Mouse (Mus musculus) forebrain, embryonic 16.5 days (tissue): ENCODE results near the gene Ntn1. TPM values are rescaled to one million over a fixed set of nuclear protein-coding genes. Genes with fewer than 3 reads are reported as not detected.
A peak's percentile ranks its signal among the peaks of the same experiment; 100 is the strongest.

Experiments
- ATAC-seq: fragments of 200-750 bp; cut with Nextera tagmentation; 2 replicates; pipeline ENCODE4 v1.8.0; 2017; ENCODE audit warnings: mild to moderate bottlenecking, moderate library complexity
- H3K27ac ChIP-seq: fragments of 300-500 bp; sonication (generic); 2 replicates; pipeline ENCODE4 v1.5.1; 2014; ENCODE audit warnings: low read length, control low read depth
- H3K27me3 ChIP-seq: fragments of 300-500 bp; sonication (generic); replicated peaks from 2 replicates; pipeline ENCODE4 v1.6.1; 2014; ENCODE audit warnings: low read length; ENCODE audit not compliant: control insufficient read depth, insufficient read depth
- H3K36me3 ChIP-seq: fragments of 300-500 bp; sonication (generic); 2 replicates; pipeline ENCODE4 v1.6.1; 2014; ENCODE audit not compliant: control insufficient read depth, insufficient read depth
- H3K4me1 ChIP-seq: fragments of 300-500 bp; sonication (generic); replicated peaks from 2 replicates; pipeline ENCODE4 v1.6.1; 2014; ENCODE audit warnings: low read length; ENCODE audit not compliant: control insufficient read depth, insufficient read depth
- H3K4me2 ChIP-seq: fragments of 300-500 bp; sonication (generic); 2 replicates; pipeline ENCODE4 v1.6.1; 2014; ENCODE audit warnings: mild to moderate bottlenecking, low read length, control low read depth
- H3K4me3 ChIP-seq: fragments of 300-500 bp; sonication (generic); replicated peaks from 2 replicates; pipeline ENCODE4 v1.5.1; 2014; ENCODE audit warnings: mild to moderate bottlenecking, low read length, control low read depth
- H3K9ac ChIP-seq: fragments of 300-500 bp; sonication (generic); replicated peaks from 2 replicates; pipeline ENCODE4 v1.6.1; 2014; ENCODE audit warnings: low read depth, low read length, control low read depth
- H3K9me3 ChIP-seq: fragments of 300-500 bp; sonication (generic); 2 replicates; pipeline ENCODE4 v1.6.1; 2016; ENCODE audit warnings: low read length; ENCODE audit not compliant: control insufficient read depth
- WGBS: fragments of 180-500 bp; shearing (Covaris S2); extraction: QIAGEN DNeasy Blood & Tissue Kit; methylation state at CpG from one replicate; pipeline ENCODE4 v1.1.7; 2014; 5-methylcytosine and 5-hydroxymethylcytosine counted together
- polyA plus RNA-seq: library from polyadenylated mRNA; unstranded; fragments of >200 nt; fragmentation: Nextera tagmentation; extraction: Ambion mirVana; gene quantifications from 2 replicates; pipeline ENCODE4 v1.2.1, GENCODE M21; 2015

Gene Ntn1
- polyA plus RNA-seq, 1 experiment from 2014 or later: 9.4 TPM

DNA sequence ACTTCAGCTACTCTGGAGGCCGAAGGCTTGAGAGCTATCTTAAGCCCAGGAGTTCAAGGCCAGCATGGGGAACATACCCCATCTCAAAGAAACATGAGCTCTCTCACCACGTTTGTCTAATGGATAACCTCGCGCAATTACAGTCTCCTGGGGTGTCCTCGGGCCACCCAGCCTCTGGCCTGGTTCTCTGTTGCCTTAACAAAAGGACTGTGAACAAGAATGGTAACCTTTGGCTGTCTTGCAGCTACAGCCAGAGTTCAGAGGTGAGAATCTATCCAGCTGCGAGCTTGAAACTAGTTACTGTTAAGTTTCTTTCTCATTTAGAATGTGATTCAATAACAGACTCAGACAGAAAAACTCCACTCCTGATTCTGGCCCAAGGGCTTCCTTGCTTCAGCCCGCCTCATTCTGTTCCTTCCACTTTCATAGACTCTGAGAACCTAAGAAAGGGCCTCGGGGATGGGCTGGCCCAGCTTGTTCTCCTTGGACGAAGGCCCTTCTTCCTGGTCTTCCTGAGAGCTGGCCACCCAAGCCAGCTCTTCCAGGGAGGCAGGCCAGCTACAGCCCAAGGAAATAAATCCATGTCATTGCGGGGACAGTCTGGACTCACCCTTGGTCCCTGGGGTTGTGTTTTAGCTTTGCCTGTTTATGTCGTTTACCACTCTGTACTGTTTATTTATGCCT, 12.5 kb downstream of the Ntn1 start:
- Histone ChIP-seq H3K9ac (no peak overlapping the region), H3K27me3 (peaks cover 52% of the 10 kb centered on the region), H3K4me3 (no peak overlapping the region), H3K36me3 (no peaks in the 10 kb centered on the region), H3K27ac (no peak overlapping the region), H3K9me3 (no peaks in the 10 kb centered on the region), H3K4me2 (no peak overlapping the region), H3K4me1 (peaks cover 36% of the 10 kb centered on the region)
- WGBS: 53% methylated on average over 11 of the region's 11 CpGs
- no peak for ATAC-seq

DNA sequence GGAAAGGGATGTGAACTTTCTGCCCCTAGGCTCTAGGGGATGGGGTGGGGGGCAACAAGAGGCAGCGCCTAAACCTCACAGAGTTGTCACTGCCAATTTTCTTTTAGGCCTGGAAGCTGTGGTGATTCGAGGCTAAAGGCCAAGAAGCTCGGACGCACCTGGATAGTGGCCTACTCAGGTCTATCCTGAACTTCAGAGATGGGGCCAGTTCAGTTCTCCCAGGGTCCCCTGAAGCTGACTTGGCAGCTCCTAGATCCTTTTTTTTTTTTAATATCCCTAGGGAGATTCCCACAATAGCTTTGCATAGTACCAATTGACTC, 13.2 kb downstream of the Ntn1 start:
- H3K9ac ChIP-seq: peak overlapping the region; percentile 64
- no peaks in the 10 kb centered on the region for H3K36me3 ChIP-seq
- WGBS: 30% methylated on average over 4 of the region's 4 CpGs
- H3K4me2 ChIP-seq: peak overlapping the region; percentile 95
- H3K27ac ChIP-seq: no peak overlapping the region; the same call in 1 of the 2 replicates
- no peak for ATAC-seq
- H3K27me3 ChIP-seq: peaks cover 50% of the 10 kb centered on the region
- H3K4me3 ChIP-seq: peak overlapping the region; percentile 65
- peaks cover 36% of the 10 kb centered on the region for H3K4me1 ChIP-seq
- no peaks in the 10 kb centered on the region for H3K9me3 ChIP-seq

DNA sequence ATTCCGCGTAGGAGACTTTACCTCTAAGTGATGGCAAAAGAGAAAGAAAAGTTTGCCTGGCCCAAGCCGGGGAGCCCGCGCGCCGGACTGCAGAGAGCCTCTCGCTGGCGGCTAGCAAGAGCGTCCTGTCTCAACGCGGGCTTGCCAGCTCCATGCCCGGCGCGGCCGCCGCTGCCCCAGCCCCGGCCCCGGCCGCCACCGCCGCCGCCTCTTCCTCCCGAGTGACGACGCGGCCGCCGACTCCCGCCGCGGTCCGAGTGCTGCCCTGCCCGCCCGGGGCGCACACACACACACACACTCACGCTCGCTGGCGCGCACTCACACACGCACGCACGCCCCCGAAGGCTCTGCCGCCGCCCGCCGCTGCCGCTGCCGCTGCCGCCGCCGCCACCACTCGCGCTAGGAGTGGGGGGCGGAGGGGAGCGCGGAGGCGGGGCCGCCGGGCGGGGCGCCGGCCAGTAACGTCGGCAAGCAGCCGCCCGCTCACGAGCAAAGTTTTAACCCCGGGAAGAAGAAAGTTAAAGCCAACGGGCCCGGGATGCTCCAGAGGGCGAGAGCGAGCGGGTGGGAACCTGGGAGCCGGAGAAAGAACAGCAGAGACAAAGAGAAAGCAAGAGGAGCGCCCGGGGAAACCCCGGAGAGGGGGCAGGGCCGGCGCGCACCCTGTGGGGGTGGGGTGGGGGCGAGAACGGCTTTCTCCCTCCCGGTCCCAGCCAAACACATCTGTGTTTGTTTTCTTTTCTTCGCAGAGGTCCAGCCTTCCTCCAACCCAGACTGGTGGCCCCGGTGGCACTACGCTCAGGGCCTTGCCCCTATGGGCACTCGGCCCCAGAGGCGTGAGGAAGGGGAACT, 13.8 kb downstream of the Ntn1 start:
- peak overlapping the region; percentile 65 for H3K4me3 ChIP-seq
- peak; percentile 63 for ATAC-seq
- peak overlapping the region; percentile 95 for H3K4me2 ChIP-seq
- peak overlapping the region; percentile 64 for H3K9ac ChIP-seq
- no peaks in the 10 kb centered on the region for H3K9me3 ChIP-seq
- H3K4me1 ChIP-seq: peaks cover 36% of the 10 kb centered on the region
- no peaks in the 10 kb centered on the region for H3K36me3 ChIP-seq
- peak overlapping the region; percentile 41 for H3K27ac ChIP-seq
- peaks cover 49% of the 10 kb centered on the region for H3K27me3 ChIP-seq
- 1% methylated on average over 71 of the region's 90 CpGs for WGBS

DNA sequence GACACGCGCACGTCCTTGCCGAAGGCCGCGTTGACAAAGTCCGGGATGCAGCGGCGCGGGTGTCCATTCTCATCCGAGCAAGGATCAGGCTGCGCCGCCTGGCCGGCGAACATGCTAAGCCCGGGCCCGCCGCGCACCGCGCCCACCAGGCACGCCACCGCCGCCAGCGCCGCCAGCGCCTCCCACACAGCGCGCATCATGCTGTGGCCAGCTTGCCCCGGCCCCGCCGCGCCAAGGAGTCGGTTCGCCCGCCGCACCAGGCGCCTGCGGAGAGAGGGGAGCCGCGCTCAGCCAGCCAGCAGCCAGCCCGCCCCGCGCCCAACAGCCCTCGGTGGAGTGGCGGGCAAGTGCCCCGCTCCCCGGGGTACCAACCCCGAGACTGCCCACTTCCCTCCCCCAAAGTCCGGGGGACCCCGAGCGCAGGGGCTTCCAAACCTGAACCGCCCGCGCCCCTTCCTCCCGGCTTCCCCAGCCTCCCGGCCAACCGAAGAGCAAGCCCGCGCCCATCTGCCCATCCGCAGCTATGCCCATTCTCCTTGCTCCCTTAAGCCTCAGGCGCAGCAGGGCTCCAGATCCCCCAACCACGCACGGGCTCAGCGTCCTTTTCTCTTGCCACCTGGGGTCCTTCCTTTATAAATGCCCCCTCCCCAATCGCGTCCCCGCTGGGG, 14.6 kb downstream of the Ntn1 start:
- Histone ChIP-seq H3K4me1 (peaks cover 36% of the 10 kb centered on the region), H3K9ac (peak overlapping the region; percentile 64), H3K27ac (peak overlapping the region; percentile 41), H3K36me3 (no peaks in the 10 kb centered on the region), H3K27me3 (peaks cover 51% of the 10 kb centered on the region), H3K4me2 (peak overlapping the region; percentile 95), H3K9me3 (no peaks in the 10 kb centered on the region), H3K4me3 (peak overlapping the region; percentile 65)
- ATAC-seq: peak; percentile 56
- WGBS: 0% methylated on average over 48 of the region's 68 CpGs

DNA sequence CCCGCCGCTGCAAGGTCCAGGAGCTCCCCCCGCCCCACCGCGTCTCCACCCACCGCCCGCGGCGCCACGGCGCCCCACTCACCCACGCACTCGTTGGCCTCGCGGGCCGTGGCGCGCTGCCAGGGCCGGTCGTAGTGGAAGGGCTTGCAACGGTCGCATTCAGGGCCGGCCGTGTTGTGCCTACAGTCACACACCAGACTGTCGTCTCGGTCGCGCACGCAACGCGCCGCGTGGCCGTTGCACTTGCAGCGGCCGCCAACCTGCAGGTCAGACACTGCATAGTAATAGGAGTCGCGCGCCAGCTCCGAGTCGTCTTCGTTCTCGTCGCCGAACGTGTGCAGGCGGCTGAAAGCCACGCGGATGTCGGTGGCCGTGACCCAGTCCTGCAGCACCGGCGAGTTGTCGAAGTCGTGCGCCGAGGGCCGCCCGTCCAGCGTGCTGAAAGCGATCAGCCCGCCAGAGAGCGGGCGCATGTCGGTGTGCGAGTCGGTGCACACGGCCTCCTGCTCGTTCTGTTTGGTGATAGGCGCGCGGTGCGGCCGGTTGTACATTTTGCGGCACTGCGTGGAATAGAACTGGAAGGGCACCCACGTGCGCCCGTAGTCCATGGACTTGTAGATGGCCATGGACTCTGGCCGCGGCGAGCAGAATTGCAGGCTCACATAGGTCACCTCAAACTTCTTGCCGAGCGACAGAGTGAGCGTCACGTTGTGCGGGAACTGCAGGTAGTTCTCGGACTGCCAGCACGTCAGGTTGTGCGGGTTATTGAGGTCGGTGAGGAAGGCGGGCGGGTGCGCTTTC, 15.4 kb downstream of the Ntn1 start:
- Histone ChIP-seq H3K4me2 (peak overlapping the region; percentile 95), H3K27ac (no peak overlapping the region), H3K4me3 (peak overlapping the region; percentile 65), H3K9ac (peak overlapping the region; percentile 64), H3K9me3 (no peaks in the 10 kb centered on the region), H3K36me3 (no peaks in the 10 kb centered on the region), H3K4me1 (peaks cover 34% of the 10 kb centered on the region), H3K27me3 (peaks cover 43% of the 10 kb centered on the region)
- ATAC-seq: peak; percentile 10
- WGBS: under 1% methylated on average over 94 of the region's 94 CpGs

GRCm38 (mm10) chr11:68384592-68385020, 16.0 kb downstream of the Ntn1 start:
- WGBS: under 1% methylated on average over 27 of the region's 27 CpGs
- peaks cover 43% of the 10 kb centered on the region for H3K27me3 ChIP-seq

DNA sequence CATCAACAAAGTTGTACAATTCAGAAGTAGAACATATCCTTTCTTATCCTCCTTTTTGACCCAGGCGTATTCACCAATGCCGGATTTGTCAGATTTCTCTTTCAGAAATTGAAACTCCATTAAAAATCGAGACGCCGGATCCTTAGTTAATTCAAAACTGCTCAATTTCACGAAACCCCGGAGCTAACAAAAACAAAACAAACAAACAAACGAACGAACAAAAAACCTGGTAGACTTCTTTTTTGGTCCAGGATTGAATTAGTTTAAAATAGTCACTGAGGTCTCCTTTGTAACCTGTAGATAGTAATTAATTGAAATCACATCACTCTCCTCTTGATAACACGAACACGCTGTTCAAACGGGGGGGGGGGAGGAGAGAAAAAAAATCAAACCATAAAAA, 16.5 kb downstream of the Ntn1 start:
- Histone ChIP-seq H3K4me3 (peak overlapping the region; percentile 65), H3K27ac (no peak overlapping the region), H3K36me3 (no peaks in the 10 kb centered on the region), H3K9ac (no peak overlapping the region), H3K9me3 (no peaks in the 10 kb centered on the region), H3K27me3 (peaks cover 41% of the 10 kb centered on the region), H3K4me2 (peak overlapping the region; percentile 95), H3K4me1 (peaks cover 34% of the 10 kb centered on the region)
- WGBS: 3% methylated on average over 12 of the region's 12 CpGs
- ATAC-seq: no peak

More at GRCm38 (mm10) chr11:68384592-68385020, 16.0 kb downstream of the Ntn1 start:
- Histone ChIP-seq H3K4me1 (peaks cover 32% of the 10 kb centered on the region), H3K4me2 (peak overlapping the region; percentile 95), H3K9me3 (no peaks in the 10 kb centered on the region), H3K4me3 (peak overlapping the region; percentile 65), H3K36me3 (no peaks in the 10 kb centered on the region), H3K9ac (peak overlapping the region; percentile 64), H3K27ac (no peak overlapping the region)
- no peak for ATAC-seq

DNA sequence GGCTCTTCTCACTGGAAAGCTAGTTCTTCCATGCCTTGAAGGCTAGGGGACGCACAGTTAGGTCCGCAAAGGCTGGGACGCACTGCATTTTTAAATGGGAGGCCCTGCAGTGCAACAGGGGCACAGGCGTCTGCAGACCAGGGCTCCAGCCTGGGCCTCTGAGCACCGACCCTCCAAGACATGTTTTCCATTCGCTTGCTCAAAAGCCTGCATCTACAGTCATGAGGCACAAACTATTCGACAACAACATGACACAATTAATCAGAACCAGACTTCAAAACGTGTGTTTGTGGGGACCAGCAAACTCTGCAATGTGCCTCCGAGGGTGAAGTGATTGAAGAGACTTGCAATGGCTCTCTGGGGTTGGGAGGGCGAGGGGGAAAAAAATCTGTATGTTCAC, 17.1 kb downstream of the Ntn1 start:
- peak overlapping the region; percentile 10; the same call in 1 of the 2 replicates for H3K4me3 ChIP-seq

More for the DNA sequence above, 17.1 kb downstream of the Ntn1 start:
- no peaks in the 10 kb centered on the region for H3K36me3 ChIP-seq
- peak overlapping the region; percentile 95 for H3K4me2 ChIP-seq
- peaks cover 38% of the 10 kb centered on the region for H3K4me1 ChIP-seq
- H3K27ac ChIP-seq: no peak overlapping the region
- ATAC-seq: no peak
- no peaks in the 10 kb centered on the region for H3K9me3 ChIP-seq
- no peak overlapping the region for H3K9ac ChIP-seq
- WGBS: 6% methylated on average over 10 of the region's 10 CpGs
- peaks cover 41% of the 10 kb centered on the region for H3K27me3 ChIP-seq
